Mouse (Mus musculus) liver, adult 2 months (tissue): ENCODE measurements around the gene Col23a1. TPM values are rescaled to one million over a fixed set of nuclear protein-coding genes. Genes with fewer than 3 reads are reported as not detected.

ENCODE experiments used
- DNase-seq: peaks from one replicate; pipeline ENCODE4 v3.0.0-alpha.2; 2011; ENCODE audit warnings: low read depth, low spot score; ENCODE audit errors: extremely low read depth
- H3K27ac ChIP-seq: fragments of 200-500 bp; replicated peaks from 2 replicates; pipeline ENCODE4 v1.5.1; 2012; ENCODE audit warnings: low read depth, mild to moderate bottlenecking, control low read depth, inconsistent platforms, low read length; ENCODE audit not compliant: insufficient read depth
- H3K27me3 ChIP-seq: fragments of 200-500 bp; 2 replicates; pipeline ENCODE4 v1.6.1; 2012; ENCODE audit warnings: mild to moderate bottlenecking, moderate library complexity, low read length, inconsistent platforms; ENCODE audit not compliant: control insufficient read depth, insufficient read depth
- H3K36me3 ChIP-seq: fragments of 200-500 bp; 2 replicates; pipeline ENCODE4 v1.6.1; 2012; ENCODE audit warnings: low read length, inconsistent platforms; ENCODE audit not compliant: control insufficient read depth, insufficient read depth
- H3K4me1 ChIP-seq: fragments of 200-500 bp; 2 replicates; pipeline ENCODE4 v1.6.1; 2011; ENCODE audit warnings: low read length; ENCODE audit not compliant: control insufficient read depth, insufficient read depth
- H3K4me3 ChIP-seq: fragments of 200-500 bp; 2 replicates; pipeline ENCODE4 v1.5.1; 2011; ENCODE audit warnings: low read depth, mild to moderate bottlenecking, control low read depth, low read length, moderate library complexity; ENCODE audit not compliant: insufficient read depth
- H3K79me2 ChIP-seq: fragments of 200-500 bp; 2 replicates; pipeline ENCODE4 v1.6.1; 2012; ENCODE audit warnings: inconsistent platforms, mild to moderate bottlenecking, low read length, moderate library complexity; ENCODE audit not compliant: control insufficient read depth, insufficient read depth
- H3K9ac ChIP-seq: fragments of 200-500 bp; 2 replicates; pipeline ENCODE4 v1.6.1; 2012; ENCODE audit warnings: low read depth, mild to moderate bottlenecking, control low read depth, inconsistent platforms, low read length
- CTCF ChIP-seq: fragments of 200-500 bp; IDR thresholded peaks from 2 replicates; pipeline ENCODE4 v1.5.1; 2011; ENCODE audit warnings: low read depth, low read length, control low read depth
- POLR2A ChIP-seq: fragments of 200-500 bp; IDR thresholded peaks from 2 replicates; pipeline ENCODE4 v1.6.1; 2011; ENCODE audit warnings: low read length, control low read depth; ENCODE audit not compliant: insufficient read depth; ENCODE audit errors: extremely low read depth
- WGBS: fragments of 180-500 bp; shearing (Covaris S2); methylation state at CpG from one replicate; pipeline ENCODE4 v1.1.7; 2018; 5-methylcytosine and 5-hydroxymethylcytosine counted together
- polyA plus RNA-seq: library from polyadenylated mRNA; depleted of rRNA; stranded (reverse); fragments of >200 nt; gene quantifications from 2 replicates; pipeline ENCODE4 v1.2.3, GENCODE M21; 2012
- total RNA-seq: library from RNA; depleted of rRNA; stranded (reverse); fragments of >200 nt; gene quantifications from 2 replicates; pipeline ENCODE4 v1.2.3, GENCODE M21; 2014

Col23a1 gene
- total and polyA plus RNA-seq, 2 experiments, result 0.05 to 0.09 TPM

GRCm38 (mm10) chr11:51543487-51544050 is 253.8 kb downstream of the Col23a1 start:
- WGBS, result 83% methylated on average over 7 of the region's 7 CpGs
- Histone ChIP-seq H3K36me3 (no peaks in the 10 kb centered on the region), H3K27ac (no peak overlapping the region), H3K4me1 (no peaks in the 10 kb centered on the region), H3K79me2 (no peaks in the 10 kb centered on the region), H3K9ac (no peak overlapping the region), H3K4me3 (no peak overlapping the region), H3K27me3 (no peaks in the 10 kb centered on the region)
- TF ChIP-seq POLR2A, result no peak
- TF ChIP-seq CTCF, result no peak
- DNase-seq, result no peak

- H3K27ac ChIP-seq, result no peak overlapping the region
- no peak for DNase-seq
- H3K79me2 ChIP-seq, result no peaks in the 10 kb centered on the region
- H3K4me1 ChIP-seq, result no peaks in the 10 kb centered on the region
- no peak for TF ChIP-seq CTCF
- no peak for TF ChIP-seq POLR2A
- H3K4me3 ChIP-seq, result no peak overlapping the region
- no peaks in the 10 kb centered on the region for H3K36me3 ChIP-seq
- no peak overlapping the region for H3K9ac ChIP-seq
- 51% methylated on average over 2 of the region's 2 CpGs for WGBS
- H3K27me3 ChIP-seq, result no peaks in the 10 kb centered on the region
Observed at GRCm38 (mm10) chr11:51544413-51544812, 254.7 kb downstream of the Col23a1 start.

- DNase-seq, result no peak
- WGBS, result 58% methylated on average over 4 of the region's 4 CpGs
- H3K9ac ChIP-seq, result no peak overlapping the region
- H3K27me3 ChIP-seq, result no peaks in the 10 kb centered on the region
- H3K4me3 ChIP-seq, result no peak overlapping the region
- no peak overlapping the region for H3K27ac ChIP-seq
- no peaks in the 10 kb centered on the region for H3K4me1 ChIP-seq
- H3K79me2 ChIP-seq, result no peaks in the 10 kb centered on the region
- no peaks in the 10 kb centered on the region for H3K36me3 ChIP-seq
- TF ChIP-seq POLR2A (no peak), CTCF (no peak)
Observed at GRCm38 (mm10) chr11:51545811-51546210, 256.1 kb downstream of the Col23a1 start.

GRCm38 (mm10) chr11:51551253-51551652 is 261.5 kb downstream of the Col23a1 start:
- H3K4me3 ChIP-seq, result no peak overlapping the region
- DNase-seq, result no peak
- WGBS, result 47% methylated on average over 5 of the region's 5 CpGs
- TF ChIP-seq POLR2A (no peak), CTCF (no peak)
- H3K9ac ChIP-seq, result no peak overlapping the region
- no peak overlapping the region for H3K27ac ChIP-seq
- no peaks in the 10 kb centered on the region for H3K36me3 ChIP-seq
- H3K4me1 ChIP-seq, result no peaks in the 10 kb centered on the region
- no peaks in the 10 kb centered on the region for H3K27me3 ChIP-seq
- no peaks in the 10 kb centered on the region for H3K79me2 ChIP-seq

GRCm38 (mm10) chr11:51552091-51552490 is 262.4 kb downstream of the Col23a1 start:
- no peak for TF ChIP-seq POLR2A
- no peak for TF ChIP-seq CTCF
- 77% methylated on average over 3 of the region's 3 CpGs for WGBS
- Histone ChIP-seq H3K79me2 (no peaks in the 10 kb centered on the region), H3K36me3 (no peaks in the 10 kb centered on the region), H3K27ac (no peak overlapping the region), H3K4me3 (no peak overlapping the region), H3K9ac (no peak overlapping the region), H3K4me1 (no peaks in the 10 kb centered on the region), H3K27me3 (no peaks in the 10 kb centered on the region)
- no peak for DNase-seq

GRCm38 (mm10) chr11:51554590-51554989 is 264.9 kb downstream of the Col23a1 start:
- TF ChIP-seq CTCF (no peak), POLR2A (no peak)
- H3K27ac ChIP-seq, result no peak overlapping the region
- H3K36me3 ChIP-seq, result no peaks in the 10 kb centered on the region
- no peak overlapping the region for H3K4me3 ChIP-seq
- no peaks in the 10 kb centered on the region for H3K79me2 ChIP-seq
- DNase-seq, result no peak
- WGBS, result 77% methylated on average over 10 of the region's 10 CpGs
- H3K9ac ChIP-seq, result no peak overlapping the region
- no peaks in the 10 kb centered on the region for H3K27me3 ChIP-seq
- no peaks in the 10 kb centered on the region for H3K4me1 ChIP-seq
